Mouse (Mus musculus) C2C12 (cell line): Measurements from ENCODE around the gene Grk3.

Experiments
- CTCF ChIP-seq: IDR thresholded peaks from one replicate; pipeline ENCODE4 v1.5.1; 2011; ENCODE audit not compliant: control insufficient read depth, insufficient read depth, insufficient read length
- MYOD1 ChIP-seq: IDR thresholded peaks from one replicate; pipeline ENCODE4 v1.6.1; 2011; ENCODE audit warnings: low read depth; ENCODE audit not compliant: control insufficient read depth, insufficient read length
- MYOG ChIP-seq: IDR thresholded peaks from one replicate; pipeline ENCODE4 v1.6.1; 2011; ENCODE audit not compliant: control insufficient read depth, insufficient read length; ENCODE audit errors: extremely low read depth

DNA sequence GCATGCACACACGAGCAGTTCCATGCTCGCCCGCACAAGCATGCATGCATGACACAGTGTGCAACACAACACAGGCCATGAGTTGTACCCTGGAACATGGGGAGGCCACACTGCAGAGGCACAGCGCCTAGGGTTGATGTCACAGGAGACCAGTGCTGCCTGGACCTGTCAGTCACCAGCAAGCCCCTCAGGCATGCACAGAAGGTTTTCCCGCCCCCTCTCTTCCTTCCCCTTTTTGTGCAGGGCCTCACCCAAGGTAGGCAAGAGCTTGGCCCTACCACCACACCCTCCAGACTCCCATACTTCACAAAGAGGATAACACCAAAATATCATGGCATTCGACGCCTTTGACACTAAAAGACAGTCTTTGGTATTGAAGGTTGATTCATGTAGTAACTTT is 8.6 kb downstream of the Grk3 start:
- TF ChIP-seq MYOD1 (no peak), CTCF (no peak), MYOG (no peak)
